Mouse (Mus musculus): Measurements from ENCODE around the gene Btrc.
A peak's percentile ranks its signal among the peaks of the same experiment; 100 is the strongest.

The Btrc gene

DNA sequence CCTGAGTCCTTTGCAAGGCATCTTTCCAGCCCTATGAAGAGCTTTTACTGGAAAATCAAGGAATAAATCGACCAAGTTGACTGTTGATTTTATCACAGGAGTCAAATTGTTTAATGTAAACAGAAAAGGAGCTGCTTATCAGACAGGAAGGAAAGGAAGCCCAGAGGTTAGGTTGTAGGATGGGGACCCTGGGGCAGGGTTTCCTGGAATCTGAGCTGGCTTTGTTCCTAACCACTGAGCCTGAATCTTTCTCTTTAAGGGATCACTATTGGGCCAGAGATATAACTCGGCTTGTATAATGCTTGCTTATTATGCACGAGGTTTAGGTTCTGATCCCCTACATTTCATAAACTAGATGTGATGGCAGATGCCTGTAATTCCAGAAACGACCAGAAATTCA, 64.6 kb downstream of the Btrc start:
- no peak for DNase-seq (ENCODE audit: low read depth, low spot score)

DNA sequence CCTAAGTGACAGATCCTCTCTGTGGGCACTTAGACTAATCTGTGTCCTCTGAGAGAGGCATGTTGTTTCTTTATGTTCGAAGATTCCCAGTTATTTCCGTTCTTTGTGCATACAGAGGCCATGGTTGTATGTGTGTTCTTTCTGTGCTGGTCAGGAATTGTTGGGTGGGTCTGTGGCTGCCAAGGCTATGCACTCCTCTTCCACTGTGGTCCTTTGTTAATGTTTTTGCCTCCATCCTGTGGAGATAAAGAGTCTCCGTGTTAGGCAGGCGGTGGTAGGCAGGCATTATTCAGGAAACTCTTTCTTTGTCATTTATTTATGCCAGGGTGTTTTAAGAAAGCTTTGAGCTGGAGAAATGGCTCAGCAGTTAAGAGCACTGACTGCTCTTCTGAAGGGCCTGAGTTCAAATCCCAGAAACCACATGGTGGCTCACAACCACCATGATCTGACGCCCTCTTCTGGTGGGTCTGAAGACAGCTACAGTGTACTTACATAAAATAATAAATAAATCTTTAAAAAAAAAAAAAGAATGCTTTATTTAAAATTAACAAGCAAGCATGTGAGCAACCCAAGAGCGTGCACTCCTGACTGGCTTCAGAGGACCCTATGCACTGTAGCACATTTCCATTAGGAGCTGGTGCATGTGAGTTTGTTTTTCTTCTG, 67.6 kb downstream of the Btrc start:
- DNase-seq (ENCODE audit: low read depth, low spot score): no peak

DNA sequence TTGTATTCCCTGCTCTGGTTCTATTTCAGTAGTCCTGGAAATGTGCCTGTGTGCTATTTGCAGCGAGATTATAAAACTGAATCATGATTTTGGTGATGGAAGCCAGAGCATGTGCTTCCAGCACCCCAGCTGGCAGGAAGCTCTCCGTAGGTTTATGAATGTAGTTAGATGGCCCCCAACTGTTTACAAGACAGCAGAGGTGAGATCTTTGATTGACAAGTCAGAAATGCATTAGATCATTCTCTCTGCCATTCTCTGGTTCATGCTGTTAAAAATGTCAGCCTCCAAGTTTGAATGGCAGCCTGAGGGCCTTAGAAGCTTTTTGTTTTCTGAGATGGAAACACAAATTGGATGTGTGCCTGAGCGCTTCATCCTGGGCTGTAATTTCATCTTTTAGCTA, 68.8 kb downstream of the Btrc start:
- DNase-seq (ENCODE audit: low read depth, low spot score): peak; percentile 89

DNA sequence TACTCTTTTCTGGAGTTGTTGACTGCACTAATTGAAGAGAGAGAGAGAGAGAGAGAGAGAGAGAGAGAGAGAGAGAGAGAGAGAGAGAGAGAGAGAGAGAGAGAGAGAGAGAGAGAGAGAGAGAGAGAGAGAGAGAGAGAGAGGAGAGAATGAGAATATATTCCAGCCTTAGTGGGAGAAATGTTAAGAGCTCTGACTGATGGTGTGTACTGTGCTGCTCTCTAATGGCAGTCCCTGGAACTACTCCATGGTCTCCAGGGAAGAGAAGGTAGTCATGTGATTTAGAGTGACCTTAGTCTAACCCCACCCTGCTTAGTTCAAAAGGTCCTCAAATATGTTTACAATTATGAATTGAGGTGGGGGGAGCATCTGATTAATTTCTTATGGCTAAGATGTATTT, 72.5 kb downstream of the Btrc start:
- peak; percentile 68 for DNase-seq (ENCODE audit: low read depth, low spot score)

DNA sequence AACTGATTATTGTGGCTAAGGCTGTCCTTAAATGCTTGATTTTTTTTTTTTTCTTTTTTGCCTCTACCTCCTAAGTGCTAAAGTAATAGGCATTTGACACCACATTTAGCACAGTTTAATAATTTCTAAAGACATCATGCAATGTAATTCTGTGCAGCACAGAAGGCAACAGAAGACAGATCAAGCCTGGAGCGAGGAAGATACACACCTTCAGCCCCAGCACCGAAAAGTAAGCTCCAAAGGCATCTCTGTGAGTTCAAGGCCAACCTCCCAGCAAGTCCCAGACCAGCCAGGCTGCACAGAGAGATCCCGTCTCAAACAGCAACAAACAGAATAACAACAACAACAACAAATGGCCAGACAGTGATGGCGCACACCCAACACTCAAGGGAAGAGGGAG, 73.6 kb downstream of the Btrc start:
- no peak for DNase-seq (ENCODE audit: low read depth, low spot score)

DNA sequence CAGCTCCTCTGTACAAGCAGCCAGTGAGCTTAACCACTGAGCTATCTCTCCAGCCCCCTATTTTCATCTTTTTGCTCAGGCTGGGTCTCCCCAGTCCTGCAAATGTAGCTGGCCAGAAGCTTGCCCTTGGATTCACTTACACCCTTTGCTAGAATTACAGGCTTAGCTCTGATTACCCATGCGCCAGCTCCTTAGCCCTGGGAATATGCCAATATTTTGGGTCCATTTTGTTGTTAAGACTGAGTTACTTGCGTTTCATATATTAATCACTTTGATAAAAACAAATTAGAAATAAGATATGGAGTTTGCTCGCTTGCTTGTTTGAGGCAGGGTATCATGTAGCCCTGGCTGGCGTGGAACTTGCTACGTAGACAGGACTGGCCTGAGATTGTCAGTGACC, 74.7 kb downstream of the Btrc start:
- DNase-seq (ENCODE audit: low read depth, low spot score): no peak

DNA sequence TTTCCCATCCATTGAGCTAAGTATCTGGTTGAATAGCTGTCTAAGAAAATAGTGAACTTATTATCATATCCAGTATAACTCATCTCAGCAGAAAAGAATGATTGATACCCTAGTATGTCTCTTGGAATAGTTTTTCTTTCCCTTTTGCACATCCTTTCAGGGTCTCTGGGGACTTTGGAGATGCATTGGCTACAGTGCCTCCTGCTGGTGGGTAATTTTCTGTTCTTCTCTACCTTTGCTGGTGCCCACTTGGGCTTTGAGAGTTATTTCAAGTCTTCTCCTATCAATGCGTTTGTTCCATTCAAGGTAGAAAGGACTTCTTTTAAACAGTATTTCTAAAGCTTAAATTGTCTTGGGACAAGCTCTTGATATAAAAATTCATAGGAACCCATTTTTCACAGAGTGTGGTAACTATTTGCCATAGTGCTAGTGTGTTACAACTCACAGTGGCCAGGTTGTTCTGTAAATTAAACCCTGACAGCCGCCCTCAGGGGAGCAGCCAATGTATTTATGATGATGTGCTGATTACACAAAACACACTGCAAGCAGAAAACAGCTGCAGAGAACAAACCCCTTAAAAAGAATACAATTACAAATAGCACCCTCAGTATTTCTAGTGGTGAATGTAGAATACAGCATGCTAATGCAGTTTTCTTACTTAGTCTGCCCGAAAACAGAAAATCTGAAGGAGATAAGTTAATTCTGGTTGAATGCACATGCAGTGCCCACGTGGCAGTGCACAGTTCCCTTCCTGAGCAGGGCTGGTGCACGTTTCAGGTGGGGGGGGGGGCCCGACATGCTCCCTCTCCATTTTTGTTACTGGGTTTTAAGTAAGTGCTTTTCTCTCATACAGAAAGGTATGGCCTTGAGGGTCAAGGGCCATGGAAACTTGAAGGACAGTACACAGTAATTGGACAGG, 75.7 kb downstream of the Btrc start:
- DNase-seq (ENCODE audit: low read depth, low spot score): no peak

DNA sequence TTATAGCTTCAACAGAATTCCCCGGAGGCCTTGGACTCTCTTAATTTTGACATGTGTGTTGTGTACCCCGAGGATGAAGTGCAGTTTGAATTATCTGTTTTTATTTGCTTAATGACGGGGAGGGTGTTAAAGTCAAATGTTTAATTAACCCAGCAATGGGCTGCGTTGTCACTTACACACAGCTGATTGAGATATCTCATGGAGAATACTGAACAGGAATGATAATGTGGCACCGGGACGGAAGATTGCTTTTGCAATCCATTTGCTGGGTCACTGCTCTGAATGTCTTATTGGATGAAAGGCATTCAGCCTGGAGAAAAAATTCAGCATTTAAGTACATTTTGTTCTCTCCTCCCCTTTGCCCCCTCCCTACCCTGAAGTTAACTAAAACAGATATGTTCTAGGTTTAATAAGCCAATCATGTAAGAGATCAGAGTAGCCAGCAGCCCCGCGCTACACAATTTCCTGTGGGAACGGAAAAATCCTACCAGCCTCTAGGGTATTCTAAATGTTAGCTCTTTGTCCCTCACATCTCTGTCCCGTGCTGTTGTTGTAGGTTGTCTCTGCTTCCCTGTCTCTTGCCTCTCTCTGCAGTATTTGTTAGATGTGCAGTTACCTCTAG, 77.1 kb downstream of the Btrc start:
- no peak for DNase-seq (ENCODE audit: low read depth, low spot score)

DNA sequence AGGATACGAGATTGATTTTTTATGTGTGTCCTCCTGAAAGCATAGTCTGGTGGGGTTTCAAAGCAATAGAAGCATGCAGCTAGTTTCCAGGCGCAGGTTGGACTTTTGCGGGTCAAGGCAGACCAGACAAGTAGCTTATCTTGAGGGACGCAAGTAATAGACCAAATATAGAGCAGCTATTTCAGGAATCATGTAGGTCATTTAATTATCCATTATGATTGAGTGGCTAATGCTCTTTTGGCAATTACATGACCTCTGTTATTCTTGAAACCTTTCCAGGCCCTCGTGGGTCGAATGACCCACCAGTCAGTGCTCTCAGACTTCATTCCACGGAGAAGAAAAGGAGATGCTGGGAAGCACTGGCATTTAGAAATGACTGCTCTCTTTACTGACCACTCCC, 78.2 kb downstream of the Btrc start:
- DNase-seq (ENCODE audit: low read depth, low spot score): no peak

DNA sequence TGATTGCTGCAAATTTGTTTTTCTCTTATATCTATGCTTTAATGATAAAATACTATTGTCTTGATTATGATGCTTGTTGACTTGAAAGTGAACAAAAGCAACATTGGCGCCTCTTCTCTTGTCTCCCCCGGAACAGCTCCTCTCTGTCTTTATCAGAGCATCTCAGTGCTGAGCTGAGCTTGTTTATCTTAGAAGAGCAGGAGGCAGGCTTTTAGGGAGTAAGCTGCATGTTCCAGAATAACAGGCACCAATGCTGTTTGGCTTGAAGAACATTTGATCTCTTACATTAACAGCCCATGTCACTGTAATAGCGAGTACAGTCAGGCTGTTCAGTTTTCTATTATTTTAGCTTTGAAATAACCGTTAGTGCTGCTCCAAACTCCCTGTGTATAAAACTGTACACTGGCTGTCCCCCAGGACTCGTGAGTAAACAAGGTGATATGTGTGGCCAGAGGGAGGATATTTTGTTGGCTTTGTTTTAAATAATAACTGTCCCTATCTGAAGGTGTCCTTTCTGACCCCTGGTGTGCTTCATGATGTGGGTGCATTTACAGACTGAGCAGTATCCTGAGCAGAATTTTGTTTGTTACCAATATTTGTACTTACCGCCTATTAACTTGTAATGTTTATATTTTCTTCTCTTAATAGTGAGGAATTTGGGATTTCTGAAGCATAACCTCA, 81.9 kb downstream of the Btrc start:
- DNase-seq (ENCODE audit: low read depth, low spot score): no peak

DNA sequence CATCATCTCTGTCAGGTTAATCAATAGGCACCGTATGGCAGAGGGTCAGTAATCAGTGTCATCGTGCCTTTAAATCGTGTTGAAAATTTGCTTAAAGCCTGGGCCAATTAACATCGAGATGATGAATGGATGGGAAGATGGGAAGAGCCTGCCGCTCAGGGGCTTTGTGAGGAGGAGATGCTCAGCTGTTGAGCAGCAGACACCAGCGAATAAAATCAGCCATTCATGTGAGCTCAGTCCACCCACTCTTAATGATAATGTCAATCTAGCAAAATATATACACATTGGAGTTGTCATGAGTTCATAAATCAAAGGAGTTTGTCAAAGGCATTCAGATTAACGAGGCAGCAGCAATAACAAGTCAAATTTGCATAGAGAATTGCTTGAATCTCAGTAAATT, 83.1 kb downstream of the Btrc start:
- no peak for DNase-seq (ENCODE audit: low read depth, low spot score)

DNA sequence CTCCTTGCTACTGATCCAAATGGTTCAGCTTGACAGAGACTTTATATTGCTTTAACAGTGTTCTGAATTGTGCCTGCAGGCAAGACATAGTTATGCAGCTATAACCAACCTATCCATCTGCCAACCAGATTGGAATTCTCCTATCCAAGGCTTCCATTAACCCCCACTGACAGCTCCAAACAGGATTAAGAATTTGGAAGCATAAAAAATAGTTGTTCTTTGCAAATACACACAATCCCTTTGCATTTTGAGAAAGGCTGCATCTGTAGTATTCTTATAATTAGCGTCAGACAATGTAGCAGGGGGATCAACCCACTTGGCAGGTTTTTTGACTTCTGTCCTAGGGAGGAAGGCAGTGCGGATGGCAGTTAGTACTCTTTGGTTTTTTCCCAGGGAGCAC, 83.7 kb downstream of the Btrc start:
- no peak for DNase-seq (ENCODE audit: low read depth, low spot score)

DNA sequence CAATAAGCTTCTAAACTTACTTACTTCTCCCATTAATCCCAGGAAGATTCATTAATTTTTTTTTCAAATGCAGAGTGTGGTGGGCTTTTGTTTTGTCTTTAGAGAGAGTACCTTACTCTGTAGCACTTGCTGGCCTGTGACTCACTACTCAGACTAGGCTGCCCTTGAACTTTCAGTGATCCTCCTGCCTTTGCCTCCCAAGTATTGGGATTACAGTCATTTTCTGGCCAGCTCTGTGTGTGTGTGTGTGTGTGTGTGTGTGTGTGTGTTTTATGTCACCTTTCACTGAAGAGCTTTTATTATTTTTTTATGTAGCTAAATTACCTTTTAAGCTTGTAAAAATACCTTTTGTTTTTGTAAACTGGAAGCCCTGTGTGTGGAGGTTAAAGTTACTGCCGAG, 84.4 kb downstream of the Btrc start:
- no peak for DNase-seq (ENCODE audit: low read depth, low spot score)

DNA sequence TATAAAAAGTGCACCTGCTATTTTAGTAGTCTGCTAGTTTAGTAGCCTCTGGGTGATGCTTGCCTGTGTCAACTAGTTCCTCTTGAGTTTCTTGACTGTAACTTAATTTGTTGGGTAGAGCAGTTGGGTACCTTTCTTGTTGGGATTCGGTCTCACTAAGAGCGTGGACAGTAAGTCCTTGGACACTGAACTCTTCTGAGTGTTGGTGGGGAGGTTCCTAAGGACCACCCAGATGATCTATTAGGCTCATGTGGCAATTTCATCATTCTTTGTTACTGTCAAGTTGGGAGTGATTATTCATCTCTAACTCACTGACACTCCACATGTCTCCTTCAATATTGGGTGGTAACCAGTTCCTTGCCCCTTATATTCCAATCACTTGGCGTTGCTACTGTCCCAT, 90.9 kb downstream of the Btrc start:
- no peak for DNase-seq (ENCODE audit: low read depth, low spot score)

DNA sequence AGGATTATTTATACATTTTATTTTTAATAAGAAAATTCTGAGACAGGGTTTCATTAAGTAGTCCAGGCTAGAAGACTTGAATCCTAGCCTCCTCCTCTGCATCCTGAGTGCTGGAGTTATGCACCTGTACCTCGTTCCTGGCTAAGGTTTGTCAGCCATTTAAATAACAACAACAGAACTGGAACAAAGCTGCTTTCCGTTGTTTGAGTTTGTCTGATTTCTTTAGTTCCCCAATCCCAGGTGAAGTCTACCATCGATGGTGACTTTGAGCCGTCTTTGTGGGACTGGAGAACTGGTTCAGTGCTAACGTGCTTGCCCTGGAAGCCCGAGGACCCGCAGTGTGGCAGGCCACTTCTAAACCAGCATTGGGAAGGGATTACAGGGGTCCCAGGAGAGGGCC, 93.4 kb downstream of the Btrc start:
- no peak for DNase-seq (ENCODE audit: low read depth, low spot score)

DNA sequence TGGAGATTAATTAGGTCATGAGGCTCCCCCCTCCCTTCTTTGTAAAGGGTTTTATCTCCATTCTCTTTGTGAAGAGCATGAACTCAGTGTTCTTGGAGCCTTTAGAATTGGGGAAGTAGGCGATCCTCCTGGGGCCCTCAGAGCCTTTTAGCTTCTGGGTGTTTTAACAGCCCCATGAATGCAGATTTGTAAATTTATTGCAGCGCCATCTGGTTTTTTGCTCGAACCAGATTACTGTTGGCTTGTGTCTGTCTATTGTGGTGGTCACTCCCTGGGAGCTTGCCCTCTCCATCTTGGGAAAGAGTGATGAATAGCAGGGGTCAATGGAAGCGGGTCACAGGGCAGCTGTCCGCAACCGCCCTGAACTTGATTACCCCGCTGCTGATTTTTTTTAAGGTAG, 95.2 kb downstream of the Btrc start:
- no peak for DNase-seq (ENCODE audit: low read depth, low spot score)

DNA sequence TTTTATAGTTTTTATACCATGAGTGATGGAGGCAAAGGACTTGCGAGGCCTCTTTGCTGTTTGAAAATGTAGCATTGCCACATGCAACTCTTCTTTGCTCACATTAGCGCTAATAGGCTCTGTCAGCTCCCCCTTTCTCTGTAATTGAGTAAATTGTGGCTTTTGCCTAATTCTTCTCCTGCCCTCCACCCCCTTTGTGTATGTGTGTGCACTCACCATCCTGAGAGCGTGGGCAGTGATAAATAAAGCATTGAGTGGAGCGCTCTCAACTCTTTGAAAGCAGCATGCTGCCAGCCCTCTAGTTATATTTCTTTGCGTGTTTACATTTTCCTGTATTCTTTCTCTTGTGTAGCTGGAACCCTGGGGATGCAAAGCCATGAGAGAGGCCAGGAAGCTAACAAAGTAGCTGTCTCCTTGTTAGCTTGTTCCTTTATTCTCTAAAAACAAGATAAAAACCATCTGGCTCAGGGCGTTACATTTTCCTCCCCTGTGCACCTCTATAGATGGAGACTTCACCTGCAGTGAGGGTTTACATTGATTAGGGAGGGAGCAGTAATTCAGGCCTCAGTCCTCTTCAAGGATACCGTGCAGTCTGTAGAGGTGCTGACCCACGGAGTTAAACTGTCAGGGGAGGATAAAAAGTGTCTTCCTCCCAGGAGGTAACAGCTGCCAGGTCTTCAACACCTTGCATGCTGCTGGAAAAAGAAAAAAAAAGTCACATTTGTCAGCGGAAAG, 96.6 kb downstream of the Btrc start:
- no peak for DNase-seq (ENCODE audit: low read depth, low spot score)

DNA sequence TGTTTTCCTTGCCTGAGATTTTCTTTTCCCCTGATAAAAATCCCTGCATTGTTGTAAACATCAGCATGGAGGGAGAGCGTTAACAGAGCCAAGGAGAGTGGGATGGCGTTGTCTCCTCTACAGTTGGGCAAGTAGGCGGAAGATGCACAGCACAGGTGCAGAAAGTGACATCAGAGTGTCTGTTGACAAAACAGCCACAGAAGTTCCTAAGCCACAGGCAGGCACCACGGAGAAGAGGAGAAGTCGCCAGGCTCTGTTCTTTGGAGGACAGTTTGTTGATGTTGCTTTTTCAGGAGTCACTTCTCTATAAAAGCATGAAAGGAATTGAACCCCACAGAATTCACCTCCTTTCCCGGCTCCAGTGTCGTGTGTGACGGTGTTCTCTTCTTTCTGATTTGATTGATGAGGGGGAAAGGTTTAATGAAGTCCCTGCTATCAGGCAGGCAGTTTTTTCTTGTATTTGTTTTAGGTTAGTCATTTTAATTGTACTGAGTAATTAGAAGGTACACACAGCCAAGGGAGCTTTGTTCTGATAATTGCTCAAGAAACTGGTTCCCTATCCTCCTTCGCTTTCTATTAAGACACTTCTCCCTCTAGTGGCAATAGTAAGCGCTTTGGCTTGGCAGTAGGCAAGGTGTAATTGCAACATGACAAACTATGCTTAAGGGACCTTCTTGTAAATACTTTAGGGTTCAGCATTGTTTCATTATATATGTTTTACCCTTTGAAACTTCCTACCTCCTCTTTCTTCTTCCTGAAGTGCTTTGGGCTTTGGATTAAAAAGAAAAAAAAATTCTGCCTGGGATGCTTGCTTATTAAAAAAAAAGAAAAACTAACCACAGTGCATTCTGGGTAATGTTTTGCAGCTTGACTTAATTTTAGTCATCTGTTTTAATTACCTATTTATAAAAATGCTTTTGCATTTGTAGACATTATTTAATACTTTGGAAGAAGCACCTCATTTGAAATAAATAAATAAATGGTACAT, 97.5 kb downstream of the Btrc start:
- no peak for DNase-seq (ENCODE audit: low read depth, low spot score)

DNA sequence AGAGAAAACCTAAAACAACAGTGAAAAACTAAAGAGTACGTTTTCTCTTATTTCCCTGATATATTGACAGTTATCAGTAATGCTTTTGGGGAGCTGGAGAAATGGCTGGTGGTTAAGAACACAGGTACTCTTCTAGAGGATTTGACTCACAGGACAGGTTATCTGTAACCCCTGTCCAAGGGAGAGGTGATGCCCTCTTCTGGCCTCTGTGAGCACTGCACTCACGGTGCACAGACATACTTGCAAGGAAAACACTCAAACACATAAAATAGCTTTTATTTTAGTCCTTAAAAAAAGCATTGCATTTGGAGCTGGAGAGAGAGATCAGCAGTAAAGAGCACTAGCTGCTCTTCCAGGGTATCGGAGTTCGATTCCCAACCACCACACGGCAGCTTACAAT, 106.2 kb downstream of the Btrc start:
- DNase-seq (ENCODE audit: low read depth, low spot score): no peak

Measured in telencephalon, adult 2 months (tissue).